21 mouse cellular contexts compared by ENCODE assay signal in the genomic region with DNA sequence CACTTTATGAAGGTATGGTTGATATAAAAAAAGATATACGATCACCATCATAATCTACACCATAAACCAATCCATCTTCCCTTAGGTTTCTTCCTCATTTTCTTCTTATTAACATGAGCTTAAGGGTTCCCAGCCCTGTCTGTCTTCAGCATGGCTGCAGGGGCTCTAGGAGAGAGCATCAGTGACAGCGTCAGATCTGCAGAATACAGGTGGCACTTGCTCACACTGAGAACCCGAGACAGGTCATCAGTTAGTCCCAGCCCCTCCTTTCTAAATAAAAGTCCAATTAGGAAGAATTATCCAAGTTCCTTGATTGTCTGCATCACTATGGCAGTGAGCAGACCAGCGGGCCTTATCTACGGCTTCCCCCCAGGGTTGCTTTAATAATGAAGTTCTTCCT. TPM values are rescaled to one million over a fixed set of nuclear protein-coding genes. Genes with fewer than 3 reads are reported as not detected.
DNase-seq lines count a peak whose midpoint lies in the region; ATAC-seq and TF ChIP-seq lines count a peak whose summit lies in the region.
"Had no signal": no experiment of that assay in that cellular context is flagged by ENCODE, and none has a peak within 500 bp of the region (broad histone marks: within the 10 kb centered on the region; RNA-seq: fewer than 3 reads in every experiment).

No protein-coding gene starts in this region.

- dilution Hi-C loops in CH12.LX (cut with MboI; ENCODE audit: extremely low pct_ligation_motif_present, extremely low pct_unique_long_range_greater_than_20kb, low sequenced_read_pairs) = no loop called here

- peak overlapping the region; percentile 18 for H3K4me3 ChIP-seq in heart, embryonic 13.5 days
- H3K4me3 ChIP-seq in intestine, embryonic 16.5 days (ENCODE audit: low read length) = no peak overlapping the region; the same call in 1 of the 2 replicates
- H3K4me3 ChIP-seq in intestine, embryonic 15.5 days (replicated peaks) = no peak overlapping the region
- no peak overlapping the region for H3K4me3 ChIP-seq in CH12.LX (replicated peaks in 1 of 3; ENCODE audit: low read depth in 2 of 3, low read length in 2 of 3, poor library complexity in 1 of 3)
- no peak overlapping the region; a peak in 1 of 4 replicates for H3K4me3 ChIP-seq in liver, embryonic 14.5 days (ENCODE audit: insufficient read depth in 1 of 2, low read depth in 2 of 2, low read length in 2 of 2)
- H3K4me3 ChIP-seq: left cerebral cortex, adult 2 months; neural tube, embryonic 15.5 days had no signal

- intact Hi-C loops in heart, postnatal 25 days (cut with DNase I) = no loop called here

- WGBS in heart, embryonic 13.5 days = 70% methylated on average over 5 of the region's 5 CpGs
- WGBS in intestine, embryonic 16.5 days = 79% methylated on average over 5 of the region's 5 CpGs
- 78% methylated on average over 5 of the region's 5 CpGs for WGBS in intestine, embryonic 15.5 days
- 66% methylated on average over 5 of the region's 5 CpGs for WGBS in liver, embryonic 14.5 days (ENCODE audit: insufficient replicate concordance)

- H3K27me3 ChIP-seq in heart, embryonic 13.5 days (replicated peaks) = no peaks in the 10 kb centered on the region
- no peaks in the 10 kb centered on the region for H3K27me3 ChIP-seq in intestine, embryonic 16.5 days (replicated peaks; ENCODE audit: control insufficient read depth, insufficient read depth, low read length)
- H3K27me3 ChIP-seq in intestine, embryonic 15.5 days (replicated peaks) = no peaks in the 10 kb centered on the region
- no peaks in the 10 kb centered on the region for H3K27me3 ChIP-seq in CH12.LX (replicated peaks)
- no peaks in the 10 kb centered on the region for H3K27me3 ChIP-seq in liver, embryonic 14.5 days (ENCODE audit: control insufficient read depth, insufficient read depth, low read length)
- H3K27me3 ChIP-seq: neural tube, embryonic 15.5 days had no signal

- no peak for TF ChIP-seq RAD21 in CH12.LX (IDR thresholded peaks at IDR 0.05; ENCODE audit: low read depth, low read length)

- no peak overlapping the region for H3K9ac ChIP-seq in heart, embryonic 13.5 days
- no peak overlapping the region for H3K9ac ChIP-seq in intestine, embryonic 16.5 days (ENCODE audit: low read depth, low read length)
- no peak overlapping the region for H3K9ac ChIP-seq in intestine, embryonic 15.5 days
- H3K9ac ChIP-seq in CH12.LX (ENCODE audit: insufficient read depth, low read depth) = no peak overlapping the region
- H3K9ac ChIP-seq in liver, embryonic 14.5 days (replicated peaks) = no peak overlapping the region
- H3K9ac ChIP-seq: neural tube, embryonic 15.5 days had no signal

- no peak for TF ChIP-seq POLR2A in CH12.LX (IDR thresholded peaks at IDR 0.05; ENCODE audit: low read depth, low read length)

- H3K4me1 ChIP-seq in heart, embryonic 13.5 days = peaks cover 50% of the 10 kb centered on the region
- H3K4me1 ChIP-seq in intestine, embryonic 16.5 days (ENCODE audit: control insufficient read depth, insufficient read depth, low read length) = peaks cover 19% of the 10 kb centered on the region
- peaks cover 16% of the 10 kb centered on the region for H3K4me1 ChIP-seq in intestine, embryonic 15.5 days (replicated peaks)
- H3K4me1 ChIP-seq in CH12.LX (ENCODE audit: control insufficient read depth in 1 of 2, insufficient read depth in 2 of 2) = no peaks in the 10 kb centered on the region
- peaks cover 0 to 7% of the 10 kb centered on the region in 2 experiments; a peak in 2 of 4 replicates for H3K4me1 ChIP-seq in liver, embryonic 14.5 days (replicated peaks; ENCODE audit: control insufficient read depth in 2 of 2, insufficient read depth in 2 of 2, low read length in 1 of 2)

- no peaks in the 10 kb centered on the region for H3K36me3 ChIP-seq in heart, embryonic 13.5 days
- H3K36me3 ChIP-seq in intestine, embryonic 16.5 days (ENCODE audit: control insufficient read depth, insufficient read depth, low read length) = no peaks in the 10 kb centered on the region
- no peaks in the 10 kb centered on the region for H3K36me3 ChIP-seq in intestine, embryonic 15.5 days
- no peaks in the 10 kb centered on the region for H3K36me3 ChIP-seq in CH12.LX (replicated peaks in 1 of 2; ENCODE audit: control insufficient read depth in 1 of 2, insufficient read depth in 1 of 2, low read length in 1 of 2)
- no peaks in the 10 kb centered on the region for H3K36me3 ChIP-seq in liver, embryonic 14.5 days (replicated peaks; ENCODE audit: control insufficient read depth, insufficient read depth, low read depth)
- H3K36me3 ChIP-seq: neural tube, embryonic 15.5 days had no signal

- H3K4me2 ChIP-seq in heart, embryonic 13.5 days = peak overlapping the region; percentile 43
- H3K4me2 ChIP-seq in intestine, embryonic 16.5 days (ENCODE audit: low read depth, low read length) = peak overlapping the region; percentile 49; the same call in 1 of the 2 replicates
- H3K4me2 ChIP-seq in intestine, embryonic 15.5 days (replicated peaks) = no peak overlapping the region
- H3K4me2 ChIP-seq in CH12.LX (ENCODE audit: insufficient read depth, low read depth, poor library complexity, severe bottlenecking) = 0 out of 2 replicates have a peak overlapping the region, but pooled peaks have one; percentile 14
- peak overlapping the region; percentile 13; the same call in 1 of the 2 replicates for H3K4me2 ChIP-seq in liver, embryonic 14.5 days (ENCODE audit: low read depth)
- H3K4me2 ChIP-seq: neural tube, embryonic 15.5 days had no signal

- no peak for TF ChIP-seq CTCF in CH12.LX (conservative IDR thresholded peaks at IDR 0.05 in 1 of 2, IDR thresholded peaks at IDR 0.05 in 1 of 2; ENCODE audit: low read depth in 2 of 2, low read length in 2 of 2)
- no peak for TF ChIP-seq CTCF in liver, embryonic 14.5 days (IDR thresholded peaks at IDR 0.05; ENCODE audit: low read depth)

- no peaks in the 10 kb centered on the region for H3K9me3 ChIP-seq in heart, embryonic 13.5 days
- no peaks in the 10 kb centered on the region for H3K9me3 ChIP-seq in intestine, embryonic 16.5 days (ENCODE audit: control insufficient read depth, low read length)
- H3K9me3 ChIP-seq in intestine, embryonic 15.5 days = no peaks in the 10 kb centered on the region
- H3K9me3 ChIP-seq in CH12.LX (replicated peaks; ENCODE audit: low read length) = no peaks in the 10 kb centered on the region
- H3K9me3 ChIP-seq in liver, embryonic 14.5 days (ENCODE audit: control insufficient read depth, low read length) = no peaks in the 10 kb centered on the region
- H3K9me3 ChIP-seq: neural tube, embryonic 15.5 days had no signal

- H3K79me2 ChIP-seq in CH12.LX (replicated peaks; ENCODE audit: control insufficient read depth, extremely low read depth, insufficient read depth, poor library complexity, severe bottlenecking) = no peaks in the 10 kb centered on the region

- in situ Hi-C loops in CH12.LX (cut with MboI; ENCODE audit: low pct_ligation_motif_present, low pct_unique_long_range_greater_than_20kb, low sequenced_read_pairs) = no loop called here

- H3K27ac ChIP-seq in heart, embryonic 13.5 days (replicated peaks) = peak overlapping the region; percentile 37; the same call in 1 of the 2 replicates
- peak overlapping the region; percentile 57; the same call in 1 of the 2 replicates for H3K27ac ChIP-seq in intestine, embryonic 16.5 days (ENCODE audit: low read length)
- no peak overlapping the region for H3K27ac ChIP-seq in intestine, embryonic 15.5 days
- H3K27ac ChIP-seq in CH12.LX (ENCODE audit: insufficient read depth, low read depth) = no peak overlapping the region
- H3K27ac ChIP-seq in liver, embryonic 14.5 days = no peak overlapping the region
- H3K27ac ChIP-seq: left cerebral cortex, adult 2 months; neural tube, embryonic 15.5 days had no signal

- ATAC-seq in heart, embryonic 13.5 days (ENCODE audit: extremely low read depth, insufficient number of reproducible peaks, low FRiP score, low TSS enrichment) = no peak
- no peak for ATAC-seq in intestine, embryonic 16.5 days
- ATAC-seq in intestine, embryonic 15.5 days = no peak
- no peak for ATAC-seq in liver, embryonic 14.5 days (ENCODE audit: insufficient read depth)
- ATAC-seq: activated CD4-positive, CD25-positive, alpha-beta regulatory T cell, adult 4 months; forebrain, embryonic 14.5 days had no signal

- no peak for TF ChIP-seq EP300 in CH12.LX (IDR thresholded peaks at IDR 0.05; ENCODE audit: low read length)
- TF ChIP-seq EP300 in liver, embryonic 14.5 days (IDR thresholded peaks at IDR 0.05; ENCODE audit: low read depth) = no peak

- no peak for DNase-seq in heart, postnatal 25 days (ENCODE audit: low spot score)
- no peak for DNase-seq in CH12.LX (ENCODE audit: extremely low read depth)
- no peak for DNase-seq in liver, embryonic 14.5 days (ENCODE audit: low read depth in 3 of 3, low spot score in 3 of 3)
- no peak for DNase-seq in thymus, postnatal 0 days (ENCODE audit: low spot score)
- no peak for DNase-seq in cerebellum, adult 9-10 months
- DNase-seq: B cell, adult 2 months; kidney, adult 18-20 months; layer of hippocampus, adult 9-11 months; lung, postnatal 4 days; thymus, adult 18-20 months had no signal

TF ChIP-seq in CH12.LX, 34 proteins besides CTCF, POLR2A, EP300 and RAD21:
- TF ChIP-seq KAT2A (IDR thresholded peaks at IDR 0.05; ENCODE audit: insufficient replicate concordance, low read length) = no peak
- TF ChIP-seq E2F4 (IDR thresholded peaks at IDR 0.05; ENCODE audit: insufficient replicate concordance, low read depth, low read length) = no peak
- no peak for TF ChIP-seq MAZ (IDR thresholded peaks at IDR 0.05; ENCODE audit: low read depth, low read length)
- no peak for TF ChIP-seq NRF1 (IDR thresholded peaks at IDR 0.05; ENCODE audit: low read depth, low read length)
- no peak for TF ChIP-seq JUND (conservative IDR thresholded peaks at IDR 0.05; ENCODE audit: low read depth, low read length)
- no peak for TF ChIP-seq BHLHE40 (IDR thresholded peaks at IDR 0.05; ENCODE audit: low read depth, low read length)
- no peak for TF ChIP-seq SMC3 (IDR thresholded peaks at IDR 0.05; ENCODE audit: low read depth, low read length)
- no peak for TF ChIP-seq ZNF384 (IDR thresholded peaks at IDR 0.05; ENCODE audit: low read depth, low read length)
- TF ChIP-seq CHD1 (IDR thresholded peaks at IDR 0.05; ENCODE audit: low read depth, low read length) = no peak
- no peak for TF ChIP-seq ZMIZ1 (IDR thresholded peaks at IDR 0.05; ENCODE audit: low read depth, low read length)
TF ChIP-seq in CH12.LX: peak in this region for 0.

RNA-seq across cellular contexts. Expression of gene Nr1h4, which starts 0.9 kb away (rescaled TPM):
- 1.2 TPM in 2 replicates for polyA plus RNA-seq in heart, embryonic 13.5 days (2015; fragmentation: Nextera tagmentation; extraction: Ambion mirVana)
- total RNA-seq in heart, postnatal 25 days (2021) = under 1 TPM; 0.17 to 0.42 TPM
- 84.0 and 108 TPM in 2 replicates for polyA plus RNA-seq in intestine, embryonic 16.5 days (2015; fragmentation: Nextera tagmentation; extraction: Ambion mirVana)
- 55.1 and 57.9 TPM in 2 replicates for polyA plus RNA-seq in intestine, embryonic 15.5 days (2015; fragmentation: Nextera tagmentation; extraction: Ambion mirVana)
- not detected in 2 replicates for total RNA-seq in CH12.LX (2012; rRNA removed)
- total RNA-seq in CH12.LX (2014; rRNA removed) = not detected in 2 replicates
- polyA plus RNA-seq in CH12.LX (2012; ENCODE audit: insufficient read length, low read depth) = not detected in 2 replicates
- 1.9 and 2.9 TPM in 2 replicates for polyA plus RNA-seq in liver, embryonic 14.5 days (2012; rRNA removed)
- polyA plus RNA-seq in liver, embryonic 14.5 days (2014; fragmentation: Nextera tagmentation; extraction: Ambion mirVana) = 3.3 and 3.9 TPM in 2 replicates
- 0.20 and 0.30 TPM in 2 replicates for polyA plus RNA-seq in thymus, postnatal 0 days (2015; fragmentation: Nextera tagmentation; extraction: Ambion mirVana)
- total RNA-seq: hematopoietic stem cell, adult 5-6 weeks; left cerebral cortex, adult 2 months; left cerebral cortex, postnatal 36 days; megakaryocyte-erythroid progenitor cell, adult 5-6 weeks had no signal
- polyA plus RNA-seq: activated CD4-positive, CD25-positive, alpha-beta regulatory T cell, adult 4 months; embryonic facial prominence, embryonic 14.5 days; neural tube, embryonic 15.5 days had no signal

Comparison
In these comparisons a context has a peak if more than half of its experiments do, and no peak if none do; other contexts are left out.
1. H3K27ac ChIP-seq: peak in heart, embryonic 13.5 days (single experiment) and intestine, embryonic 16.5 days (single experiment); none in intestine, embryonic 15.5 days (single experiment), CH12.LX (single experiment) and liver, embryonic 14.5 days (single experiment).
2. RNA of gene Nr1h4, which starts 0.9 kb away (polyA plus RNA-seq): 84.0 to 108 TPM in intestine, embryonic 16.5 days and 55.1 to 57.9 TPM in intestine, embryonic 15.5 days; 1.9 to 3.9 TPM in liver, embryonic 14.5 days, 1.2 TPM in heart, embryonic 13.5 days, 0.20 to 0.30 TPM in thymus, postnatal 0 days and not detected in CH12.LX; every median in the first group is over 10 times any median in the second.